In genomic region chr10:120503959-120504358, GRCm38 (mm10) we compare ENCODE assay signal across 25 mouse cellular contexts. TPM values are rescaled to one million over a fixed set of nuclear protein-coding genes. Genes with fewer than 3 reads are reported as not detected.
"Had no signal": no experiment of that assay in that cellular context is flagged by ENCODE, and none has a peak within 500 bp of the region (broad histone marks: within the 10 kb centered on the region; RNA-seq: fewer than 3 reads in every experiment).

No protein-coding gene starts in this region.

- H3K4me1 ChIP-seq: heart, embryonic 13.5 days; heart, embryonic 15.5 days; hindbrain, embryonic 13.5 days; hindbrain, embryonic 15.5 days; liver, embryonic 13.5 days had no signal

- H3K9ac ChIP-seq: heart, embryonic 13.5 days; heart, embryonic 15.5 days; hindbrain, embryonic 13.5 days; hindbrain, embryonic 15.5 days; limb, embryonic 12.5 days; liver, embryonic 13.5 days had no signal

- H3K4me3 ChIP-seq: heart, adult 2 months; heart, embryonic 13.5 days; heart, embryonic 15.5 days; hindbrain, embryonic 13.5 days; hindbrain, embryonic 15.5 days; left cerebral cortex, adult 2 months; limb, embryonic 10.5 days; limb, embryonic 12.5 days; liver, embryonic 13.5 days had no signal

- H3K9me3 ChIP-seq: heart, embryonic 13.5 days; heart, embryonic 15.5 days; hindbrain, embryonic 13.5 days; hindbrain, embryonic 15.5 days; limb, embryonic 10.5 days; limb, embryonic 12.5 days; liver, embryonic 13.5 days had no signal

- H3K36me3 ChIP-seq: heart, embryonic 13.5 days; heart, embryonic 15.5 days; hindbrain, embryonic 13.5 days; hindbrain, embryonic 15.5 days; limb, embryonic 10.5 days; limb, embryonic 12.5 days; liver, embryonic 13.5 days had no signal

- ATAC-seq: hindbrain, postnatal 0 days; intestine, embryonic 16.5 days had no signal

- H3K27ac ChIP-seq: heart, adult 2 months; heart, embryonic 13.5 days; heart, embryonic 15.5 days; hindbrain, embryonic 13.5 days; hindbrain, embryonic 15.5 days; hindbrain, postnatal 0 days; left cerebral cortex, adult 2 months; limb, embryonic 10.5 days; limb, embryonic 12.5 days; liver, embryonic 13.5 days had no signal

- H3K27me3 ChIP-seq: heart, embryonic 13.5 days; heart, embryonic 15.5 days; hindbrain, embryonic 13.5 days; hindbrain, embryonic 15.5 days; limb, embryonic 12.5 days; liver, embryonic 13.5 days had no signal

- H3K4me2 ChIP-seq: heart, embryonic 11.5 days; heart, embryonic 13.5 days; heart, embryonic 15.5 days; hindbrain, embryonic 13.5 days; hindbrain, embryonic 15.5 days; limb, embryonic 12.5 days; liver, embryonic 11.5 days; liver, embryonic 13.5 days had no signal

- DNase-seq: gastrocnemius, postnatal 14 days; gastrocnemius, postnatal 36 days; heart, adult 11 months; heart, adult 2 months; heart, postnatal 14 days; heart, postnatal 36 days; kidney, adult 11 months; kidney, adult 2 months; kidney, postnatal 25 days; layer of hippocampus, adult 9-11 months; layer of hippocampus, postnatal 36 days; liver; liver, embryonic 13.5 days had no signal

RNA-seq across cellular contexts. Expression of gene Hmga2, which starts 27.7 kb away (rescaled TPM):
- total RNA-seq: gastrocnemius, postnatal 36 days; heart, adult 2 months; heart, postnatal 36 days had no signal
- polyA plus RNA-seq: frontal cortex, adult 2 months; heart, adult 2 months had no signal
